Mouse (Mus musculus): Measurements from ENCODE around the gene Klhl31.
A peak's percentile ranks its signal among the peaks of the same experiment; 100 is the strongest.

Klhl31 gene

GRCm38 (mm10) chr9:77623318-77624050 is 12.8 kb upstream of the Klhl31 start:
- DNase-seq (ENCODE audit: low read depth in 2 of 2, low spot score in 2 of 2) = no peak

DNA sequence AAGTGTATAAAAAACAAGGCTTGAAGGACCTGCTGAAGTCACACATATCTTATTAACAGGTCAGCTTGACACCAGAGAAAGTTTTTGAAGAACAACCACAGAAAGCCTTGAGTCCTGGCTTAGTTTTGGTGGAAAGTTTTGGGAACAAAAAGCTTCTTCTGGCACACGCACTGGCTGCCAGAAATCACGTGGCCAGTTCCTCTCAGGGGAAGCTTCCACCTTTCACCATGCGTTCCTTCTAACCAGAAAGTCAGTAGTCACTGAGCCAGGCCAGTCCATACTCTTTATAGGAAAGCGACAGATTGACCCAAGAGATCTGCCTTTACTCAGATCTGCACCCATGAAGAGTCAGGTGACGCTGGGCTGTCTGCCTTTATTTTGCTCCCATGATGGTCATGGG is 12.1 kb upstream of the Klhl31 start:
- DNase-seq (ENCODE audit: low read depth in 2 of 2, low spot score in 2 of 2) = no peak

DNA sequence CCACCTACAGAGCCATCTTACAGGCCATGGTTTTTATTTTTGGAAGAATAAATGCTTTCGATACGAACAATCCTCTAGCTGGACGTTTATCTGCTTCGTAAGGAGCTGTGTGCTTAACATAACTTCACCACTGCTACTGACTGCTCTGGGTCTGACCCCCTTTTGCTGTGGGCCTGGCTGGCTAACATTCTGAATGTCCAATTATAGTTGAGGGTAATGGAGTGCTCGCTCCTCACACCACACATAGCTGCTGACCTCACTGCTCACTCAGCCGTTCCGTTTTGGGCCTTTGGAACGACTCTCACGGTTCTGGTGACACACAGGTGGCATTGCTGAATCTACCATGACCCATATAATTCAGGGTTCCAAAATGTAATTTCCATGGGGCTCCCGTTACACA is 7.6 kb upstream of the Klhl31 start:
- DNase-seq (ENCODE audit: low read depth in 2 of 2, low spot score in 2 of 2) = no peak

DNA sequence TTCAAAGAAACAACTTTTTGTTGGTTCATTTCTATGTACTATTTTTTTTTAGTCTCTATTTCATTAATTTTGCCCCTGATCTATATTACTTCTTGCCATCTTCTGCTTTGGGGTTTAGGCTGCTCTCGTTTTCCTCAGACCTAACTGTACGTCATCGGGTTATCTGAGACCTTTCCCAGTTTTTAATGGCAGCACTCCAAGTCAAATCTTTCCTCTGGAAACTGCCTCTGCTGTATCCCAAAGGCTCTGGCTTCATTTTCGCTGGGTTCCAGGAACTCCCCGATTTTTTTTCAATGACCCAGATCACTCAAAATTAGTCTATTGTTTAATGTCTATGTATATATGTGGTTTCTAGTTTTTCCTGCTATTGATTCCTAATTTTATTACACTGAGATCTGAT is 6.6 kb upstream of the Klhl31 start:
- no peak for DNase-seq (ENCODE audit: low read depth in 2 of 2, low spot score in 2 of 2)

DNA sequence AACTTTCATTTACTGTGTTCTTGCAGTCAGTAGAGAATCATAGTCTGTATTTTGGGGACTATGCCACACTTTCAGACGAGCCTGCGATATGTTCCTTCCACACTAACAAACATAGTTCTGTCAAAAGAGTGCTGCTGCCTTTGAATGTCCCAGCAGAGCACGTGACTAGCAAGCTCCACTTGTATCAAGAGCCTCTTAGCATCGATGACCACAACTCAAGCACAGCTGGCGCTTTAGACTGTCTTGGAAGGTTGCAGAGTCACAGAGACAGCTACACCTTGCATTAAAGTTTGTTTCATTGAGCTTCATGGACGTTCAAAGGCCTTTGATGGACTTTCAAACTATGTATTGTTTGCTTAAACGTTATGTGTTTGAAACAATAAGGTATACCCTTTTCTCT is 5.5 kb upstream of the Klhl31 start:
- no peak for DNase-seq (ENCODE audit: low read depth in 2 of 2, low spot score in 2 of 2)

GRCm38 (mm10) chr9:77632432-77632831 is 3.9 kb upstream of the Klhl31 start:
- DNase-seq (ENCODE audit: low read depth in 2 of 2, low spot score in 2 of 2) = no peak

DNA sequence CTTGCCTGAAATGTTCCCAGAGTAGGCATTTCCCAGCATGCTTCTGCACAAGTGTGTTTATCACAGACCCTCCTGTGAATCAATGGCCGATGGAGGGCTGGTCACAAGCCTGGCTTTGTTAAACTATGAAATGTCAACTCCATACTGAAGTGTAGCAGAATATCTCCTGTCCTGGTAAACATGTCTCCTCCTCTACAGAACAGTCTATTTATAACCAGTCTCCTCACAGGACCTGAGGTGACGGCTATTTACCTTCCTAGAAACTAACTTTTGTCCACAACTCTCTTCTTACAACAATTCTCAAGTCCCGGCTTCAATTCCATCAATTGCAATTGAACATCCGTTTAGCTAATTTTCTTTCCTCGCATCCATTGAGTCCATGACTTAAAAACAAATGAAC is 297 bp upstream of the Klhl31 start:
- no peak for DNase-seq (ENCODE audit: low read depth in 2 of 2, low spot score in 2 of 2)

DNA sequence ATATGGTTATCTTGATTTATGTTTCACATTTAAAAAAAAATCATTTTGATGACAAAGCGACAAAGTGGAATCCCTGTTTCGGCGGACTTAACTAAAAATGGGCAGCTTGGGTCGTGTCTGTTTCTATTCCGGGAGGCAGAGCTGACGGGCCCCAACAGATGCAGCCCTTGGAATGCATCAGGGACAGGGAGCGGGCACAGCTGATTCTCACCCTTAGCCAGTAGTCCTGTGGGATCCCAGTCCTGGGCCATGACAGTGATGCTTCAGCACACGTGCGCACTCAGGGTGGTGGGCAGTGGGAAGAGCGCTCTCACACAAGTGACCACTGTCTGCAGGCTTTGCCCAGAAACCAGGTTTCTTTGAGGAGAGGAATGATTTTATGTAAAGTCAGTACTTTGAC is 1.1 kb downstream of the Klhl31 start:
- no peak for DNase-seq (ENCODE audit: low read depth in 2 of 2, low spot score in 2 of 2)

DNA sequence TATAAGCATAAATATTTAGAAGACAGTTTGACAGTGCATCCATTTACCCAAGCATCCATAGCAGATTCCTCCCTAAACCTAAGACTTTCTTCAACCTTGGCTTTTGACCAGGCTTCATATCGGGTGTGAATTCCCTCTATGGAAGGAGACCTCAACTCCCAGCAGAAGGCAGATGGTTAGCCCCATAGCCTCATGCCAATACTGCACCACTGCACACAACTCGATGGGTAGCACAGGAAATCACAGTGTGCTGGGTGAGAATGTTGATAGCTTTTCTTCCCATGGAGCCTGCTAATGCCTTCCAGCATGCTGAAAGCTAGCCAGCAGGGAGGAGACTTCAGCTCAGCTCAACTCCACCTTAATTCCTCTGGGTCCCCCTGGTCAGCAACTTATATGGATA is 8.9 kb downstream of the Klhl31 start:
- no peak for DNase-seq (ENCODE audit: low read depth in 2 of 2, low spot score in 2 of 2)

GRCm38 (mm10) chr9:77651847-77652246 is 15.5 kb downstream of the Klhl31 start:
- DNase-seq (ENCODE audit: low read depth in 2 of 2, low spot score in 2 of 2) = no peak

GRCm38 (mm10) chr9:77653907-77654306 is 17.6 kb downstream of the Klhl31 start:
- DNase-seq (ENCODE audit: low read depth in 2 of 2, low spot score in 2 of 2) = no peak

DNA sequence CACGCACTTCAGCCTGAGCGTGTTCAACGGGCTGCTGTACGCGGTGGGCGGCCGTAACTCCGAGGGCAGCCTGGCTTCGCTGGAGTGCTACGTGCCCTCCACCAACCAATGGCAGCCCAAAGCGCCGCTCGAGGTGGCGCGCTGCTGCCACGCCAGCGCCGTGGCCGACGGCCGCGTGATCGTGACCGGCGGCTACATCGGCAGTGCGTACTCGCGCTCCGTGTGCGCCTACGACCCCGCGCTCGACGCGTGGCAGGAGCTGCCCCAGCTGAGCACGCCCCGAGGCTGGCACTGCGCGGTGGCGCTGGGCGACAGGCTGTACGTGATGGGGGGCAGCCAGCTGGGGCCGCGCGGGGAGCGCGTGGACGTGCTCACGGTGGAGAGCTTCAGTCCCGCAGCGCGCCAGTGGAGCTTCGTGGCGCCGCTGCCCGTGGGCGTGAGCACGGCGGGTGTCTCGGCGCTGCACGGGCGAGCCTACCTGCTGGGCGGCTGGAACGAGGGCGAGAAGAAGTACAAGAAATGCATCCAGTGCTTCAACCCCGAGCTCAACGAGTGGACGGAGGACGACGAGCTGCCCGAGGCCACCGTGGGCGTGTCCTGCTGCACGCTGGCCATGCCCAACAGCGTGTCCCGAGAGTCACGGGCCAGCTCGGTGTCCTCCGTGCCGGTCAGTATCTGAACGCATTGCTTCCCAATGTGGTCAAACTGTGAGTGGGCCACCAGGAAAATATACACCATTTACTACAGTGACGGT is 19.1 kb downstream of the Klhl31 start:
- DNase-seq (ENCODE audit: low read depth in 2 of 2, low spot score in 2 of 2) = peak; percentile 2 to 4

DNA sequence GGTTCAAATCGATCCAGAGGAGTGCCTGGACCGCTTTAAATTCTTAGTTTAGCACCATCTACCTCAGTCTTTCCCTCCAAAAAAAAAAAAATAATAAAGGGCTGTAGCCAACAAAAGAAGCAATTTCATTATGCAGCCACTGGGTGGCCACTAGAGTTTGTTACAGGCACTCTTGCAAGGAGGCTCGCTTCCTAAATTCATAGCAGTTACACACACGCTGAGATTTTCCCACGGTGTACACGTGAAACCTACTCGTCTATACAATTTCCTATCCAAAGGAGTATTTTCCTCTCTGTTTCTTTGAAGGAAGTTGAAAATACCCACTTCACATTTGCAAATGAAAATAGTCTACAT is 19.6 kb downstream of the Klhl31 start:
- peak; percentile 8 to 44 for DNase-seq (ENCODE audit: low read depth in 2 of 2, low spot score in 2 of 2)

- DNase-seq (ENCODE audit: low read depth in 2 of 2, low spot score in 2 of 2) = no peak
Measured at GRCm38 (mm10) chr9:77662917-77663316, 26.6 kb downstream of the Klhl31 start.

DNA sequence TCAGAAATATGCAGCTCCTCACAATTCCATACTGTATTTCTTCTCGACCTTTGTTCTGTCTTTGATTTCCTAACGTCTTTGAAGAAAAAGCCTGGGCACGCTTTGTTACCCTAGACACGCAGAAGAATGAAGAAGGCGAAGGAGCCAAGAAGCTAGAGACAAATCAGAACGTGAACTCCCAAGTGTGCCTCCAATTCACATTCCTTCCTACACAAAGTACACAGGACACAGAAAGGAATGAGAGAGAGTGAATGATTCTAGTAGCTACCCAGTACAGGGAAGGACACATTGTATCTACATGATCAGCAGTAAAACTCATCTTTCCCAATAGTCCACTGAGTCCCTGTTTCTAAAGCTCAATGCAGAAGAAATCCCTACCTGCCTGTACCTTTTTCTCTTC is 33.8 kb downstream of the Klhl31 start:
- no peak for DNase-seq (ENCODE audit: low read depth in 2 of 2, low spot score in 2 of 2)

DNA sequence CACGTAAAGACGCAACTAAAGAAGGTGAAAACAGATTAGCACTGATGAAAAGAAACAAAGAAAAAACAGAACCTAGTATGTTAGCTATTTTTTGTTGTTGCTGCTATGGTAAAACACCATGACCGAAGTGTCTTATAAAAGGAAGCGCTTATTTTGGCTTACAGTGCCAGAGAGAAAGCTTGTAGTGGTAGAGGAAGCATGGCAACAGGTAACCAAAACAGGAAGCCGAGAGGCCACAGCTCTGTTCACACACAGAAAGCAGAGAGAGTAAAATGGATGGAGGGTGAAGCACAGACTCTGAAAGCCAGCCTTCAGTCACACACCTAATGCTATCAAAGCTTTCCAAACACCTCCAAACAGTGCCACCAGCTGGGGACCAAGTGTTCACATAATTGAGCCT is 34.7 kb downstream of the Klhl31 start:
- DNase-seq (ENCODE audit: low read depth in 2 of 2, low spot score in 2 of 2) = no peak

GRCm38 (mm10) chr9:77673218-77673617 is 36.9 kb downstream of the Klhl31 start:
- DNase-seq (ENCODE audit: low read depth in 2 of 2, low spot score in 2 of 2) = no peak

GRCm38 (mm10) chr9:77673986-77674385 is 37.7 kb downstream of the Klhl31 start:
- DNase-seq (ENCODE audit: low read depth in 2 of 2, low spot score in 2 of 2) = no peak

DNA sequence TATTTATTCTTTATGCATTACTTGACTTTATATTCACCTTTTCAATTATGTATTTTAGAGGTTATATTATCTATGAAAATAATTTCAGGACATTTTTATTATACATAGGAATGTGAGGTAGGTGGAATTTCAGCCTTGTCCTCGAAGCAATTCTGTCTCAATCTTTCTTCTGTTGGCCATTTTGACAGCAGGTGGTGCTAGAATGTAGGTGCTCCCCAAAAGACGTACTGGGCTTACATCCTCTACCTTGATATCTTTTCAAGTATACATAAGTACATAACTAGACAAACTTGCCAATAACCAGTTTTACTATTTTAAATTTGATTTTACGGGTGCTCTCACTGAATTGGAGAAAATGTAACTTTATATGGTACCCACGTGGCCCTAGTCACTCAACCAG is 48.6 kb downstream of the Klhl31 start:
- DNase-seq (ENCODE audit: low read depth in 2 of 2, low spot score in 2 of 2) = no peak

GRCm38 (mm10) chr9:77685825-77686500 is 49.7 kb downstream of the Klhl31 start:
- no peak for DNase-seq (ENCODE audit: low read depth in 2 of 2, low spot score in 2 of 2)

DNA sequence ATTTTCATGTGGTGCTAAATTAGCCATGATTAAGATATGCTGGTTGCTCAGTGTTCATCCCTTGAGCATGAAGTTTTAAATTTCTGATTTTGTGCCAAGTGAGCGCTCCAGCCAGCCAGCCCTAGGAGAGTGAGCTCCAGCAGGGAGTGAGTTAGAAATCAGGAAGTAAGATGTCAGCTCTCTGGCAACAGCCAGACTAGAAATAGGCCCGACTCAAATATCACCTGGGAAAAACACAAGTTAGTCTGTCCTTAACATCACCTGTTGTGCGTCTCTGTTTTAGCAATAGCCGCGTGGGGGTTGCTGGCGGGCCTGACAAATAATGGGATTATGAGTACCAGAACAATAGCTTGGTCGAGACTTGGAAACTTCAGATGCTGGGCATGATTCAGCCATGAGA is 56.4 kb downstream of the Klhl31 start:
- no peak for DNase-seq (ENCODE audit: low read depth in 2 of 2, low spot score in 2 of 2)

GRCm38 (mm10) chr9:77693405-77693804 is 57.1 kb downstream of the Klhl31 start:
- DNase-seq (ENCODE audit: low read depth in 2 of 2, low spot score in 2 of 2) = no peak
